Mouse (Mus musculus): Measurements from ENCODE around the gene Gm28919. TPM values are rescaled to one million over a fixed set of nuclear protein-coding genes. Genes with fewer than 3 reads are reported as not detected.
"Not testable (repeated sequence)": the region's sequence is repeated elsewhere in the genome, so short reads cannot be mapped to it uniquely, and the experiment has no call there.

The Gm28919 gene
- polyA plus RNA-seq (2012; ENCODE audit: insufficient read depth, low replicate concordance), result not detected in 2 replicates

- not testable (repeated sequence) for H3K4me1 ChIP-seq; H3K36me3 ChIP-seq (replicated peaks; ENCODE audit: low read length); H3K27me3 ChIP-seq (replicated peaks); H3K4me3 ChIP-seq (replicated peaks); H3K9me3 ChIP-seq
These were observed at the start of gene Gm28919 for GRCm38 (mm10) chrY:6583246-6583645. TSS of gene Gm28919 (plus strand) at chrY:6583546.

Other genes starting within 250 kb of the Gm28919 start
- gene Gm21719, start 99.3 kb downstream of the Gm28919 start, polyA plus RNA-seq (2012; ENCODE audit: insufficient read depth, low replicate concordance), result not detected in 2 replicates